Mouse (Mus musculus) G1E (cell line): ENCODE measurements at regions not wholly inside any gene's neighbourhood (a gene's known extent, or its start where the extent isn't known, plus 50 kb on each side); places are given as distances from the start of the nearest gene placed in this dataset.

Experiments used
- ATAC-seq: 2 replicates; pipeline ENCODE4 v1.8.0; 2016; ENCODE audit warnings: mild to moderate bottlenecking; ENCODE audit not compliant: insufficient number of reproducible peaks, poor library complexity, low FRiP score, severe bottlenecking; ENCODE audit errors: extremely low read depth
- DNase-seq: peaks from one replicate; pipeline ENCODE4 v3.0.0; 2012; ENCODE audit warnings: low spot score
- H3K27me3 ChIP-seq: 2 replicates; pipeline ENCODE4 v1.6.1; 2012; ENCODE audit warnings: mild to moderate bottlenecking, low read length, inconsistent platforms; ENCODE audit not compliant: insufficient read depth
- H3K36me3 ChIP-seq: replicated peaks from 2 replicates; pipeline ENCODE3; 2012; ENCODE audit warnings: mild to moderate bottlenecking, inconsistent platforms
- H3K4me1 ChIP-seq: 2 replicates; pipeline ENCODE4 v1.6.1; 2012; ENCODE audit warnings: low read depth, low read length, inconsistent platforms, mixed read lengths; ENCODE audit not compliant: insufficient read depth
- H3K4me3 ChIP-seq: 2 replicates; pipeline ENCODE4 v1.5.1; 2012; ENCODE audit warnings: low read depth, mild to moderate bottlenecking, inconsistent platforms, low read length, moderate library complexity, mixed read lengths
- H3K9me3 ChIP-seq: replicated peaks from 2 replicates; pipeline ENCODE4 v1.6.1; 2012; ENCODE audit warnings: inconsistent platforms
- CTCF ChIP-seq: IDR thresholded peaks from 2 replicates; pipeline ENCODE4 v1.5.1; 2012; ENCODE audit warnings: low read depth, low read length, inconsistent platforms, mixed read lengths
- GATA1 ChIP-seq: IDR thresholded peaks from 2 replicates; pipeline ENCODE4 v1.6.1; 2012; ENCODE audit warnings: borderline replicate concordance, low read length, inconsistent platforms, mixed read lengths
- GATA2 ChIP-seq: IDR thresholded peaks from 2 replicates; pipeline ENCODE4 v1.6.1; 2012; ENCODE audit warnings: low read depth, low read length, inconsistent platforms, borderline replicate concordance
- POLR2AphosphoS5 ChIP-seq: IDR thresholded peaks from 2 replicates; pipeline ENCODE4 v1.6.1; 2012; ENCODE audit warnings: low read depth, low read length, inconsistent platforms; ENCODE audit not compliant: insufficient replicate concordance
- TAL1 ChIP-seq: conservative IDR thresholded peaks from 2 replicates; pipeline ENCODE4 v1.6.1; 2012; ENCODE audit warnings: low read depth, low read length, inconsistent platforms, mixed read lengths

- ATAC-seq = no peak
- TF ChIP-seq POLR2AphosphoS5 (no peak), GATA2 (no peak), CTCF (no peak), TAL1 (no peak), GATA1 (no peak)
Observed at GRCm38 (mm10) chr17:73027122-73027521, 80.7 kb upstream of the Lclat1 start.

DNA sequence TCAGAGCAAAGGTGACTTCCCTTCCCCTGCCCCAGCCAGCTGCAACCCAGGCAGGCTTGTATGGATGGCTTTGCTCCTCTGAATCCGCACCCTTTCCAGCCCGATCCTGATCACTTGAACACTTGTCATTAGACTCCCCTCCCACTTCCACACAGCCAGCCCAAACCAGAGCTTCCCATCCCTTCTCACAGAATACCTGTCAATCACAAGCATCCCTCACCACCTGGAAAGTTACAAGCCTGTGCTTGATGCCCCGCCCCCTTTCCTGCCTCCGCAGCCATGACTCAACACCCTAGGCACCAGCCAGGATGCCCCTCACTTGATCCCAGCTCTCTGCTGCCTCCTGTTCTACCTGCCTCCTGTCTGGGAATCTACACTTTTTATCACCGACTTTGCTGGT is 76.0 kb upstream of the Lclat1 start:
- no peaks in the 10 kb centered on the region for H3K27me3 ChIP-seq
- ATAC-seq = no peak
- TF ChIP-seq TAL1 = no peak

More at GRCm38 (mm10) chr17:73027122-73027521, 80.7 kb upstream of the Lclat1 start:
- Histone ChIP-seq H3K27me3 (peaks cover 7% of the 10 kb centered on the region; the same call in 1 of the 2 replicates), H3K4me3 (no peak overlapping the region), H3K4me1 (no peaks in the 10 kb centered on the region), H3K9me3 (no peaks in the 10 kb centered on the region), H3K36me3 (no peaks in the 10 kb centered on the region)
- no peak for DNase-seq

GRCm38 (mm10) chr17:73032326-73032725 is 75.5 kb upstream of the Lclat1 start:
- Histone ChIP-seq H3K4me1 (peaks cover 8% of the 10 kb centered on the region), H3K9me3 (no peaks in the 10 kb centered on the region), H3K36me3 (no peaks in the 10 kb centered on the region), H3K27me3 (no peaks in the 10 kb centered on the region), H3K4me3 (no peak overlapping the region)
- DNase-seq (no peak), ATAC-seq (no peak)
- TF ChIP-seq GATA2 (no peak), TAL1 (no peak), CTCF (no peak), POLR2AphosphoS5 (no peak), GATA1 (no peak)

More for the DNA sequence above, 76.0 kb upstream of the Lclat1 start:
- Histone ChIP-seq H3K9me3 (no peaks in the 10 kb centered on the region), H3K36me3 (no peaks in the 10 kb centered on the region), H3K4me1 (peaks cover 3% of the 10 kb centered on the region), H3K4me3 (no peak overlapping the region)
- no peak for DNase-seq

DNA sequence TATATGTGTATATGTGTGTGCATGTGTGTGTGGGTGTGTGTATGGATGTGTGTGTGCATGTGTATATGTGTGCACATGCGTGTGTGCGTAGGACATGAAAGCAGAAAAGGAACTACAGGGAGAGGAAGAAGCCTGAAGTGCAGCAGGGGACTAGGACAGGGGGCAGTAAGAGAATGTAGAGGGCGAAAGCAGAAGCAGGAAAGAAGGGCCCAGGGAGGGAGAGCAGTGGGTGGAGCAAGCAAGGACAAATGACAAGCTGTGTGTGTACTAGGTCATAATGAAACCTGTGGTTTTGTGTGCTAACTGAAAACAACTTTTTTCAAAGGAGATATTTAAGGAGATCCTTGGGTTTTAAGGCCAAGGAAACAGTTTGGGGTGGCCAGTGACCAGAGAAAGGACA is 73.4 kb upstream of the Lclat1 start:
- TF ChIP-seq GATA2 = no peak
- H3K4me3 ChIP-seq = no peak overlapping the region
- peaks cover 13% of the 10 kb centered on the region for H3K4me1 ChIP-seq
- ATAC-seq (no peak), DNase-seq (no peak)
- H3K27me3 ChIP-seq = no peaks in the 10 kb centered on the region
- H3K36me3 ChIP-seq = no peaks in the 10 kb centered on the region
- no peaks in the 10 kb centered on the region for H3K9me3 ChIP-seq

DNA sequence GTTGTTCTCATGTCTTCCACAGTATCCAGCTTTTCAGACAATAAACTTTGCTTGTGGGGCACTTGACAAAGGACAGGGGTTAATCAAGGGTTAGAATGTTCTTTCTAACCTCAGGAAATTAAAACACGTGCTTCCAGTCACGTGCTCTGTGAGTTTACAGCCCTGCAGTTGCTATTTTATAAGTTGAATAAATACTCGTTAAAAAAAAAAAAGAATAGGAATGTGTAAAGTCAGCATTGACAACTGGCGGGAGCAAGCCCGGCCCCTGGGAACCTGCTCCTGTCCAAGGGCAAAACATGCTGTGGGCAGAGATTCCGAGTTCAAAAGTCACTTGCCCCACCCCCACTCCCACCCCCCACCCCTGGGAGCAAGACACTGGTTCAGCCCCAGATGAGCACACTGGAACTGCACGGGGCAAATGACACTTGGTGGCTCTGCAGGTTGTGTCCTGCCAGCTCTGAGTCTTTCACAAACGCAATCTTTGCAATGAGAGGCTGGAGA is 72.8 kb upstream of the Lclat1 start:
- Histone ChIP-seq H3K36me3 (no peaks in the 10 kb centered on the region), H3K4me1 (peaks cover 13% of the 10 kb centered on the region), H3K4me3 (no peak overlapping the region), H3K27me3 (no peaks in the 10 kb centered on the region), H3K9me3 (no peaks in the 10 kb centered on the region)
- TF ChIP-seq CTCF (no peak), GATA2 (no peak), POLR2AphosphoS5 (no peak), GATA1 (no peak), TAL1 (no peak)
- DNase-seq = no peak
- no peak for ATAC-seq

DNA sequence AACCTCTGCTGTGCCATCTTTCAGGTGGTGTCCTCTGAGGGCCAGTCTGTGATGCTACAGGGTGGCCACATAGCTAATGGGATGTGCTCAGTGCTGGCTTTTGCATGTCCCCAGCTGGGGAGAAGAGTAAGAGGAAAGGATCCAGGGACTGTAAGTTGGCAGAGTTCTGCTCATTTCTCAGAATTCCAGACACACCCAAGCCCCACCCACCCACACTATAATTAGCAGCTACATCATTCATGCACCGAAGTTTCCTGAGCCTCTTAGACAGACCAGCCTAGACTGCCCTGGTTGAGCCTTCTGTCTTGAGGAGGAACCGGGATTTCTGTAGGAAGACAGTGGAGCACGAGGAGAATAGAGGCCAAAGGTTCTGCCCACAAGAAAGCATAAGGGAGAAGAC is 70.9 kb upstream of the Lclat1 start:
- DNase-seq (no peak), ATAC-seq (no peak)
- Histone ChIP-seq H3K36me3 (no peaks in the 10 kb centered on the region), H3K9me3 (no peaks in the 10 kb centered on the region), H3K4me3 (no peak overlapping the region), H3K4me1 (peaks cover 13% of the 10 kb centered on the region), H3K27me3 (no peaks in the 10 kb centered on the region)
- TF ChIP-seq TAL1 (no peak), GATA1 (no peak), GATA2 (no peak), CTCF (no peak), POLR2AphosphoS5 (no peak)

- TF ChIP-seq GATA1 (no peak), CTCF (no peak), TAL1 (no peak), POLR2AphosphoS5 (no peak), GATA2 (no peak)
- no peak for DNase-seq
Observed at GRCm38 (mm10) chr17:73038586-73038985, 69.2 kb upstream of the Lclat1 start.

More at GRCm38 (mm10) chr17:73038586-73038985, 69.2 kb upstream of the Lclat1 start:
- no peak for ATAC-seq
- Histone ChIP-seq H3K4me3 (no peak overlapping the region), H3K36me3 (no peaks in the 10 kb centered on the region), H3K9me3 (no peaks in the 10 kb centered on the region), H3K4me1 (peaks cover 13% of the 10 kb centered on the region), H3K27me3 (no peaks in the 10 kb centered on the region)
